Mouse (Mus musculus) MEL (cell line): ENCODE results near the gene Il17a.

Source experiments
- CTCF ChIP-seq, 3 experiments: IDR thresholded peaks in 2 of 3; conservative IDR thresholded peaks in 1 of 3; 2 replicates each; pipeline ENCODE4 v1.5.1; 2011 to 2012; ENCODE audit warnings: low read length in 3 of 3, low read depth in 2 of 3, mild to moderate bottlenecking in 2 of 3, improper control_type of control experiment in 1 of 3, inconsistent platforms in 1 of 3, mixed read lengths in 1 of 3, moderate library complexity in 1 of 3; ENCODE audit not compliant: control insufficient read depth in 1 of 3, insufficient read depth in 1 of 3, poor library complexity in 1 of 3, severe bottlenecking in 1 of 3
- E2F4 ChIP-seq: IDR thresholded peaks from 2 replicates; pipeline ENCODE4 v1.6.1; 2011; ENCODE audit warnings: low read depth, low read length, improper control_type of control experiment, borderline replicate concordance
- EP300 ChIP-seq, 2 experiments: IDR thresholded peaks; 2 replicates each; pipeline ENCODE4 v1.6.1; 2011; ENCODE audit warnings: improper control_type of control experiment in 2 of 2, low read length in 2 of 2, low read depth in 1 of 2, mild to moderate bottlenecking in 1 of 2
- GABPA ChIP-seq: IDR thresholded peaks from 2 replicates; pipeline ENCODE4 v1.6.1; 2012; ENCODE audit warnings: low read depth, mild to moderate bottlenecking, inconsistent platforms, low read length, improper control_type of control experiment, moderate library complexity
- GATA1 ChIP-seq: IDR thresholded peaks from 2 replicates; pipeline ENCODE4 v1.6.1; 2011; ENCODE audit warnings: low read depth, low read length, improper control_type of control experiment
- MAX ChIP-seq: IDR thresholded peaks from 2 replicates; pipeline ENCODE4 v1.6.1; 2011; ENCODE audit warnings: low read length, improper control_type of control experiment
- MXI1 ChIP-seq: IDR thresholded peaks from 2 replicates; pipeline ENCODE4 v1.6.1; 2011; ENCODE audit warnings: mild to moderate bottlenecking, low read depth, low read length, improper control_type of control experiment

DNA sequence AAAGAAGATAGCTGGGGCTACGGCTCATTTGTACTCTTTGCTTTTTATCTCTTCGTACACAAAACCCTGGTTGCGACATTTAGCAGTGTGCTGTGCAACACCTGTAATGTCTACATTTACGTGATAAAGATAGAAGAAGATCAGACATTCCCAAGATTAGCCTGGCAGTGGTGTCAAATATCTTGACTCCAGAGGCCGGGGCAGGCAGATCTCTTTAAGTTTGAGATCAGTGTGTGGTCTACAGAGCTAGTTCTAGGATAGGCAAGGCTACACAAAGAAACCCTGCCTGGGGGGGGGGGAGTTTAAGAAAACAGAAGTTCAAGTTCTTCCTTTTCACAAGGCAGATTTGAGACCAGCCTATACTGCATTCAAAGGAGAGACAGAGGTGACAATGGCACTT is 29.6 kb downstream of the Il17a start:
- no peak for TF ChIP-seq MAX
- TF ChIP-seq GABPA, result no peak
- no peak for TF ChIP-seq GATA1
- no peak for TF ChIP-seq MXI1
- no peak for TF ChIP-seq CTCF (IDR thresholded peaks at IDR 0.05 in 2 of 3, conservative IDR thresholded peaks at IDR 0.05 in 1 of 3; ENCODE audit: control insufficient read depth in 1 of 3, insufficient read depth in 1 of 3, low read depth in 2 of 3, low read length in 3 of 3, poor library complexity in 1 of 3, severe bottlenecking in 1 of 3)
- no peak for TF ChIP-seq E2F4
- TF ChIP-seq EP300 (IDR thresholded peaks at IDR 0.05; ENCODE audit: low read depth in 1 of 2, low read length in 2 of 2), result no peak
